Mouse (Mus musculus) kidney, embryonic 15.5 days (tissue): ENCODE results near the gene Oaz1. TPM values are rescaled to one million over a fixed set of nuclear protein-coding genes. Genes with fewer than 3 reads are reported as not detected.
"Not testable (repeated sequence)": the region's sequence is repeated elsewhere in the genome, so short reads cannot be mapped to it uniquely, and the experiment has no call there.

Experiments
- ATAC-seq: fragments of 200-750 bp; cut with Nextera tagmentation; replicated peaks from 2 replicates; pipeline ENCODE4 v1.8.0; 2017; ENCODE audit warnings: moderate TSS enrichment; ENCODE audit not compliant: low FRiP score
- H3K27ac ChIP-seq: fragments of 300-500 bp; sonication (generic); 2 replicates; pipeline ENCODE4 v1.5.1; 2015; ENCODE audit warnings: mild to moderate bottlenecking, inconsistent platforms
- H3K27me3 ChIP-seq: fragments of 300-500 bp; sonication (generic); 2 replicates; pipeline ENCODE4 v1.6.1; 2015; ENCODE audit warnings: inconsistent platforms
- H3K36me3 ChIP-seq: fragments of 300-500 bp; sonication (generic); 2 replicates; pipeline ENCODE4 v1.6.1; 2015; ENCODE audit warnings: inconsistent platforms
- H3K4me1 ChIP-seq: fragments of 300-500 bp; sonication (generic); 2 replicates; pipeline ENCODE4 v1.6.1; 2015; ENCODE audit warnings: inconsistent platforms
- H3K4me2 ChIP-seq: fragments of 300-500 bp; sonication (generic); 2 replicates; pipeline ENCODE4 v1.6.1; 2015; ENCODE audit warnings: moderate library complexity, mild to moderate bottlenecking, inconsistent platforms
- H3K4me3 ChIP-seq: fragments of 300-500 bp; sonication (generic); replicated peaks from 2 replicates; pipeline ENCODE4 v1.5.1; 2015; ENCODE audit warnings: mild to moderate bottlenecking, inconsistent platforms
- H3K9ac ChIP-seq: fragments of 300-500 bp; sonication (generic); 2 replicates; pipeline ENCODE4 v1.6.1; 2015; ENCODE audit warnings: mild to moderate bottlenecking, inconsistent platforms
- H3K9me3 ChIP-seq: fragments of 300-500 bp; sonication (generic); replicated peaks from 2 replicates; pipeline ENCODE4 v1.6.1; 2016; ENCODE audit warnings: inconsistent platforms
- WGBS: fragments of 180-500 bp; shearing (Covaris S2); methylation state at CpG from one replicate; pipeline ENCODE4 v1.1.7; 2015; ENCODE audit warnings: mixed read lengths; 5-methylcytosine and 5-hydroxymethylcytosine counted together
- polyA plus RNA-seq: library from polyadenylated mRNA; unstranded; fragments of >200 nt; fragmentation: Nextera tagmentation; extraction: Ambion mirVana; gene quantifications from 2 replicates; pipeline ENCODE4 v1.2.1, GENCODE M21; 2015

Oaz1 gene
- polyA plus RNA-seq, 1 experiment from 2014 or later: 1,739 TPM

- no peak for ATAC-seq
- Histone ChIP-seq H3K27me3 (no peaks in the 10 kb centered on the region), H3K4me3 (peak overlapping the region; percentile 80), H3K4me2 (peak overlapping the region; percentile 79), H3K27ac (no peak overlapping the region), H3K9ac (peak overlapping the region; percentile 94), H3K9me3 (no peaks in the 10 kb centered on the region), H3K4me1 (peaks cover 53% of the 10 kb centered on the region), H3K36me3 (peaks cover 25% of the 10 kb centered on the region)
- 70% methylated on average over 10 of the region's 10 CpGs for WGBS
Observed at GRCm38 (mm10) chr10:80827870-80828420, 1.5 kb downstream of the Oaz1 start.

- not testable (repeated sequence) for H3K27me3 ChIP-seq, ATAC-seq, H3K9ac ChIP-seq, H3K9me3 ChIP-seq, H3K27ac ChIP-seq
- H3K36me3 ChIP-seq: peaks cover 25% of the 10 kb centered on the region
- peaks cover 53% of the 10 kb centered on the region for H3K4me1 ChIP-seq
- H3K4me3 ChIP-seq: peak overlapping the region; percentile 80
- 73% methylated on average over 9 of the region's 9 CpGs for WGBS
- peak overlapping the region; percentile 79 for H3K4me2 ChIP-seq
Observed at GRCm38 (mm10) chr10:80828587-80828986, 2.1 kb downstream of the Oaz1 start.

GRCm38 (mm10) chr10:80829359-80830278 lies 3.2 kb downstream of the Oaz1 start:
- no peak for ATAC-seq
- peaks cover 25% of the 10 kb centered on the region for H3K36me3 ChIP-seq
- H3K4me2 ChIP-seq: no peak overlapping the region
- no peak overlapping the region for H3K4me3 ChIP-seq
- peaks cover 43% of the 10 kb centered on the region for H3K4me1 ChIP-seq
- H3K9ac ChIP-seq: no peak overlapping the region
- H3K27me3 ChIP-seq: peaks cover 16% of the 10 kb centered on the region
- 64% methylated on average over 1 of the region's 1 CpGs for WGBS
- peak overlapping the region; percentile 66; the same call in 1 of the 2 replicates for H3K27ac ChIP-seq
- H3K9me3 ChIP-seq: 0 out of 2 replicates have a peak, but pooled peaks cover 4% of the 10 kb centered on the region

- H3K27me3 ChIP-seq: peaks cover 31% of the 10 kb centered on the region
- H3K9me3 ChIP-seq: 0 out of 2 replicates have a peak, but pooled peaks cover 4% of the 10 kb centered on the region
- peak overlapping the region; percentile 4; the same call in 1 of the 2 replicates for H3K4me2 ChIP-seq
- 1% methylated on average over 9 of the region's 9 CpGs for WGBS
- peaks cover 49% of the 10 kb centered on the region for H3K4me1 ChIP-seq
- H3K4me3 ChIP-seq: peak overlapping the region; percentile 10; the same call in 1 of the 2 replicates
- peaks cover 25% of the 10 kb centered on the region for H3K36me3 ChIP-seq
- ATAC-seq: 0 out of 2 replicates have a peak, but pooled peaks have one; percentile 3
- no peak overlapping the region for H3K9ac ChIP-seq
- peak overlapping the region; percentile 66 for H3K27ac ChIP-seq
Observed at GRCm38 (mm10) chr10:80831136-80831535, 4.7 kb downstream of the Oaz1 start.

GRCm38 (mm10) chr10:80832818-80833217 lies 6.4 kb downstream of the Oaz1 start:
- no peak overlapping the region for H3K9ac ChIP-seq
- H3K4me1 ChIP-seq: peaks cover 51% of the 10 kb centered on the region
- ATAC-seq: no peak
- 77% methylated on average over 7 of the region's 7 CpGs for WGBS
- H3K9me3 ChIP-seq: 0 out of 2 replicates have a peak, but pooled peaks cover 4% of the 10 kb centered on the region
- no peak overlapping the region for H3K4me2 ChIP-seq
- H3K27ac ChIP-seq: no peak overlapping the region
- no peak overlapping the region for H3K4me3 ChIP-seq
- peaks cover 48% of the 10 kb centered on the region for H3K27me3 ChIP-seq
- H3K36me3 ChIP-seq: peaks cover 25% of the 10 kb centered on the region

GRCm38 (mm10) chr10:80835617-80836016 lies 9.2 kb downstream of the Oaz1 start:
- Histone ChIP-seq H3K27ac (no peak overlapping the region), H3K9me3 (0 out of 2 replicates have a peak, but pooled peaks cover 4% of the 10 kb centered on the region), H3K27me3 (peaks cover 61% of the 10 kb centered on the region), H3K4me2 (no peak overlapping the region), H3K36me3 (peaks cover 3% of the 10 kb centered on the region), H3K9ac (no peak overlapping the region), H3K4me3 (no peak overlapping the region), H3K4me1 (peaks cover 27% of the 10 kb centered on the region)
- no peak for ATAC-seq
- WGBS: 58% methylated on average over 30 of the region's 30 CpGs

- ATAC-seq: no peak
- WGBS: 49% methylated on average over 7 of the region's 7 CpGs
- Histone ChIP-seq H3K27me3 (peaks cover 73% of the 10 kb centered on the region), H3K36me3 (no peaks in the 10 kb centered on the region), H3K27ac (no peak overlapping the region), H3K4me1 (peaks cover 18% of the 10 kb centered on the region; the same call in 1 of the 2 replicates), H3K9ac (no peak overlapping the region), H3K4me2 (no peak overlapping the region), H3K9me3 (0 out of 2 replicates have a peak, but pooled peaks cover 4% of the 10 kb centered on the region), H3K4me3 (no peak overlapping the region)
Observed at GRCm38 (mm10) chr10:80836949-80837379, 10.5 kb downstream of the Oaz1 start.

- Histone ChIP-seq H3K27ac (no peak overlapping the region), H3K4me2 (no peak overlapping the region), H3K27me3 (peaks cover 82% of the 10 kb centered on the region), H3K4me1 (peaks cover 18% of the 10 kb centered on the region; the same call in 1 of the 2 replicates), H3K9me3 (0 out of 2 replicates have a peak, but pooled peaks cover 4% of the 10 kb centered on the region), H3K9ac (no peak overlapping the region), H3K4me3 (no peak overlapping the region), H3K36me3 (no peaks in the 10 kb centered on the region)
- WGBS: 13% methylated on average over 2 of the region's 2 CpGs
- no peak for ATAC-seq
Observed at GRCm38 (mm10) chr10:80837827-80838226, 11.4 kb downstream of the Oaz1 start.

- Histone ChIP-seq H3K27me3 (peaks cover 83% of the 10 kb centered on the region), H3K4me3 (no peak overlapping the region), H3K9ac (no peak overlapping the region), H3K9me3 (0 out of 2 replicates have a peak, but pooled peaks cover 4% of the 10 kb centered on the region), H3K4me2 (no peak overlapping the region), H3K4me1 (peaks cover 23% of the 10 kb centered on the region), H3K27ac (no peak overlapping the region), H3K36me3 (no peaks in the 10 kb centered on the region)
- no peak for ATAC-seq
- WGBS: 66% methylated on average over 2 of the region's 2 CpGs
Observed at GRCm38 (mm10) chr10:80838346-80838912, 12.0 kb downstream of the Oaz1 start.

GRCm38 (mm10) chr10:80839848-80840247 lies 13.4 kb downstream of the Oaz1 start:
- H3K36me3 ChIP-seq: no peaks in the 10 kb centered on the region
- WGBS: 60% methylated on average over 6 of the region's 6 CpGs
- H3K4me1 ChIP-seq: peaks cover 32% of the 10 kb centered on the region
- no peak overlapping the region for H3K27ac ChIP-seq
- H3K27me3 ChIP-seq: peaks cover 83% of the 10 kb centered on the region
- H3K4me2 ChIP-seq: no peak overlapping the region
- no peak overlapping the region for H3K9ac ChIP-seq
- no peak for ATAC-seq
- no peak overlapping the region for H3K4me3 ChIP-seq
- H3K9me3 ChIP-seq: no peaks in the 10 kb centered on the region

- no peak overlapping the region for H3K4me3 ChIP-seq
- no peaks in the 10 kb centered on the region for H3K9me3 ChIP-seq
- H3K4me1 ChIP-seq: peaks cover 24% of the 10 kb centered on the region
- H3K4me2 ChIP-seq: no peak overlapping the region
- no peak for ATAC-seq
- 78% methylated on average over 2 of the region's 2 CpGs for WGBS
- no peak overlapping the region for H3K27ac ChIP-seq
- H3K9ac ChIP-seq: no peak overlapping the region
- H3K27me3 ChIP-seq: peaks cover 76% of the 10 kb centered on the region
- no peaks in the 10 kb centered on the region for H3K36me3 ChIP-seq
Observed at GRCm38 (mm10) chr10:80841685-80842084, 15.2 kb downstream of the Oaz1 start.

- no peak for ATAC-seq
- peaks cover 20% of the 10 kb centered on the region for H3K4me1 ChIP-seq
- 81% methylated on average over 15 of the region's 15 CpGs for WGBS
- no peak overlapping the region for H3K4me2 ChIP-seq
- peaks cover 70% of the 10 kb centered on the region for H3K27me3 ChIP-seq
- H3K36me3 ChIP-seq: no peaks in the 10 kb centered on the region
- no peak overlapping the region for H3K9ac ChIP-seq
- H3K4me3 ChIP-seq: no peak overlapping the region
- H3K27ac ChIP-seq: no peak overlapping the region
- no peaks in the 10 kb centered on the region for H3K9me3 ChIP-seq
Observed at GRCm38 (mm10) chr10:80842334-80842733, 15.9 kb downstream of the Oaz1 start.
